ENCODE assay signal across 8 mouse cellular contexts in genomic region chr6:8508883-8509536, GRCm38 (mm10). TPM values are rescaled to one million over a fixed set of nuclear protein-coding genes. Genes with fewer than 3 reads are reported as not detected.
DNase-seq lines count a peak whose midpoint lies in the region; ATAC-seq and TF ChIP-seq lines count a peak whose summit lies in the region.

No protein-coding gene starts in this region.

- ATAC-seq in kidney, embryonic 14.5 days (ENCODE audit: low FRiP score, low TSS enrichment): peak; percentile 98
- ATAC-seq in limb, embryonic 15.5 days (ENCODE audit: insufficient number of reproducible peaks, low FRiP score, low TSS enrichment, low read depth): peak; percentile 98

- peaks cover 5% of the 10 kb centered on the region for H3K4me1 ChIP-seq in bone marrow macrophage, adult 2 months (ENCODE audit: control insufficient read depth, insufficient read depth, low read length)
- no peaks in the 10 kb centered on the region for H3K4me1 ChIP-seq in embryonic fibroblast, embryonic 13.5 days (ENCODE audit: control insufficient read depth, insufficient read depth, low read length)
- H3K4me1 ChIP-seq in kidney, embryonic 14.5 days (ENCODE audit: control insufficient read depth, insufficient read depth, low read length): peaks cover 9% of the 10 kb centered on the region
- H3K4me1 ChIP-seq in limb, embryonic 15.5 days: peaks cover 17% of the 10 kb centered on the region

- H3K9ac ChIP-seq in kidney, embryonic 14.5 days (ENCODE audit: low read depth, low read length): peak overlapping the region; percentile 96
- peak overlapping the region; percentile 98 for H3K9ac ChIP-seq in limb, embryonic 15.5 days

- H3K4me2 ChIP-seq in kidney, embryonic 14.5 days (replicated peaks; ENCODE audit: low read depth, low read length): peak overlapping the region; percentile 66
- H3K4me2 ChIP-seq in limb, embryonic 15.5 days: peak overlapping the region; percentile 61

- H3K27me3 ChIP-seq in kidney, embryonic 14.5 days (ENCODE audit: control insufficient read depth, insufficient read depth, low read length): no peaks in the 10 kb centered on the region
- no peaks in the 10 kb centered on the region for H3K27me3 ChIP-seq in limb, embryonic 15.5 days

- TF ChIP-seq CTCF in bone marrow macrophage, adult 2 months (IDR thresholded peaks at IDR 0.05; ENCODE audit: low read depth, low read length): no peak
- no peak for TF ChIP-seq CTCF in embryonic fibroblast, embryonic 13.5 days (IDR thresholded peaks at IDR 0.05; ENCODE audit: borderline replicate concordance, insufficient read depth, low read length)

- H3K4me3 ChIP-seq in bone marrow macrophage, adult 2 months (ENCODE audit: insufficient read depth, low read length): peak overlapping the region; percentile 84
- H3K4me3 ChIP-seq in embryonic fibroblast, embryonic 13.5 days (ENCODE audit: insufficient read depth, low read length): peak overlapping the region; percentile 56
- H3K4me3 ChIP-seq in kidney, embryonic 14.5 days (ENCODE audit: low read length): peak overlapping the region; percentile 89
- H3K4me3 ChIP-seq in limb, embryonic 15.5 days: peak overlapping the region; percentile 98

- peak overlapping the region; percentile 73 for H3K27ac ChIP-seq in bone marrow macrophage, adult 2 months (ENCODE audit: insufficient read depth, low read depth, low read length)
- H3K27ac ChIP-seq in embryonic fibroblast, embryonic 13.5 days (ENCODE audit: insufficient read depth, low read length): peak overlapping the region; percentile 93
- peak overlapping the region; percentile 98 for H3K27ac ChIP-seq in kidney, embryonic 14.5 days (ENCODE audit: low read depth, low read length)
- peak overlapping the region; percentile 99 for H3K27ac ChIP-seq in limb, embryonic 15.5 days

- under 1% methylated on average over 56 of the region's 56 CpGs for WGBS in kidney, embryonic 14.5 days
- WGBS in limb, embryonic 15.5 days: under 1% methylated on average over 55 of the region's 56 CpGs

- H3K36me3 ChIP-seq in kidney, embryonic 14.5 days (ENCODE audit: control insufficient read depth, insufficient read depth, low read length): no peaks in the 10 kb centered on the region
- H3K36me3 ChIP-seq in limb, embryonic 15.5 days: no peaks in the 10 kb centered on the region

- no peak for TF ChIP-seq POLR2A in bone marrow macrophage, adult 2 months (IDR thresholded peaks at IDR 0.05; ENCODE audit: borderline replicate concordance, low read depth, low read length)
- peak; percentile 76 for TF ChIP-seq POLR2A in embryonic fibroblast, embryonic 13.5 days (IDR thresholded peaks at IDR 0.05; ENCODE audit: low read depth, low read length)

- peak; percentile 99 for DNase-seq in A20 (ENCODE audit: low read depth, low spot score)
- DNase-seq in heart, adult 9 months (ENCODE audit: low spot score in 2 of 2): peak; percentile 99
- peak; percentile 98 for DNase-seq in monocyte, adult 2 months (ENCODE audit: low read depth in 1 of 2, low spot score in 2 of 2)
- peak; percentile 99 to 100 for DNase-seq in spleen, postnatal 36 days (ENCODE audit: low spot score in 2 of 2)

- no peaks in the 10 kb centered on the region for H3K9me3 ChIP-seq in kidney, embryonic 14.5 days (ENCODE audit: control insufficient read depth, low read length)
- no peaks in the 10 kb centered on the region for H3K9me3 ChIP-seq in limb, embryonic 15.5 days

RNA-seq across cellular contexts. Expression of gene Glcci1, which starts 0.4 kb away (rescaled TPM):
- polyA plus RNA-seq in bone marrow macrophage, adult 2 months (2012; ENCODE audit: insufficient read depth, insufficient read length, missing spikeins): 3.4 and 4.7 TPM in 2 replicates
- polyA plus RNA-seq in embryonic fibroblast, embryonic 13.5 days (2011; ENCODE audit: insufficient read length, low read depth, missing spikeins): 1.9 and 3.9 TPM in 2 replicates
- polyA plus RNA-seq in kidney, embryonic 14.5 days (2014; fragmentation: Nextera tagmentation; extraction: Ambion mirVana): 16.1 and 17.6 TPM in 2 replicates
- polyA plus RNA-seq in limb, embryonic 15.5 days (2015; fragmentation: Nextera tagmentation; extraction: Ambion mirVana): 5.0 and 6.4 TPM in 2 replicates

Comparison
In these comparisons a context has a peak if more than half of its experiments do, and no peak if none do; other contexts are left out.
1. Peak in every context shown above with its lines: DNase-seq, ATAC-seq, H3K4me3 ChIP-seq and H3K27ac ChIP-seq.